Mouse (Mus musculus): ENCODE measurements at regions not wholly inside any gene's neighbourhood (a gene's known extent, or its start where the extent isn't known, plus 50 kb on each side); places are given as distances from the start of the nearest gene placed in this dataset.
"Not testable (repeated sequence)": the region's sequence is repeated elsewhere in the genome, so short reads cannot be mapped to it uniquely, and the experiment has no call there.

DNA sequence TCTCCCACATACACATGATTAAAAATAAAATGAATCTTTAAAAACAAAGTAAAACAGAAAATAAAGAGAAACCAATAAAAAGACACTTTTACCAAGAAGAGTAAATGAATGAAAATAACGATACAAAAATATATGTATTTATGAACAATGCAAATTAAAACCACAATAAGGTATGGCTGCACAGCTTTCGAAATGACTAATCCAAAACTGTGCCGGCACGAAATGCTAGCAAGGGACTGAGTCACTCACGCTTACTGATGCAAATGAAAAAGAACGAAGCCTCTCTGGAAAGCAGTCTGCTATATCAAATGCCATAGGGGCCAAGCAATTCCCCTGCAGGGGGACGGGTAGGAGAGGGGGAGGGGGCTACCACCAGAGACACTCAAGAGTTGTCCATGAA is 704.0 kb downstream of the 4930447A16Rik start:
- peak; percentile 75 for DNase-seq (ENCODE audit: low read depth)

DNA sequence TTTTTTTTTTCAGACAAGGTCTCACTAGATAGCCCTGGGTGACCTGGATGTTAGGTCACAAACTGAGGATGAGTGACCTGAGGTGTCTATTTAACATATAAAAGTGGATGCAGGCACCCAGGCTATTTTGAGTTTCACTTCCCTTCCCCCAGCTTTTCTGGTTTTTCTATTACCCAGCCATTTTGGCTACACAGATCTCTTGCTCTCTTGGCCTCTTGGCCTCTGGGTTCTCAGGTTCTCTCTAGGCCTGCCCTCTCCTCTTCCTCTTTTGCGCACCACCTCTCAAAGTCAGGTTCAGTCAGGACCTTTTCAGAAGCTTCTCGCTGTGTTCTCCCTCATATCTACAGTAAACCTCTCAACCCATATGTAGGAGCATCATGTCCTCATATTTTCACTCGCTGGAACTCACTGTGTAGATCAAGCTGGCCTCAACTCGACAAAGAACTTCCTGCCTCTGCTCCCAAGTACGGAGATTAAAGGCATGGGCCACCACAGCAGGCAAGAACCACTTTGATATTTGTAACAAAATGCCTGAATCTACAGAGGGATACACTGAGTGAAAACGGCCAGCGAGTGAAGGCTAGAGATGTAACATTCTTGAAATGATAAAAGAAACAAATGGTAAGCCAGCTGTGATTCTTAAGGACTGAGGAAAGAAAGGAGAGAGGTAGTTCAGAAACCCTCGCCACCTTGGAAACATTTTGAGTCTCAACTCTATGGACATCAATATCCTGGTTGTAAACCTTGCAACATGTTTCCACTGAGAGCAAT is 704.7 kb downstream of the 4930447A16Rik start:
- DNase-seq (ENCODE audit: low read depth): no peak

DNA sequence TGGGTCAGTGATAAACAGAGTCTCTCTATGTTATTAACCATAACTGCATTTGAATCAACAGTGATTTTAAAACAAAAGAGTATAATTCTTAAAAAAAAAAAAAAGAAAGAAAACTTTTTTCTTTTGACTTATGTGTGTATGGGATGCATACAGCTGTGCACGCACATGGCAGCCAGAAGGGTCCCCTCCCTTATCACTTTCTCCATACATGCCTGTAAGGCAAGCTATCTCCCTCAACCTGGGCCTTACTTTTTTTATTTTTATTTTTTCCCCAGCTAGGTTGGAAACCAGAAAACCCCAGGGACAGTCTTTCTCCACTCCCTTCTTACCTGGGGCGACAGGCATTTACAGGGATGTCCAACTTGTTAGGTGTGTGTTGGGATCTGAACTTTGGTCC is 705.3 kb downstream of the 4930447A16Rik start:
- DNase-seq (ENCODE audit: low read depth): no peak

DNA sequence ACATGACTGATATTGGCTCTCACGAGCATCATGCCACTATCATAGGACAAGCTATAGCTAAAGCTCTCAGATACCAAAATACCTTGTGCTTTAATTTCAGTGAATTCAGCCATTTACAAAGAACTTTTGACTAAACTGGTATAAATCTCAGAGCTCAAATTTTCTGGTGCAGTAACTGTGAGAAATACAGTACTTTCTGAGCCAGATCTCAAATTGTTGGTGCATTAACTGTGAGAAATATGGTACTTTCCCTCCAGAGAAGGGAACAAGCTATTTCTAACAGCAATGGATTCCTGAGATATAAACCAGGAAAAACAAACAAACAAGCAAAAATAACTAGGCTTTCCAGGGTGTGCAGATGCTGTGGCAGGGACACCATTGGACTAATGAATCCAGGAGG is 714.3 kb downstream of the 4930447A16Rik start:
- DNase-seq (ENCODE audit: low read depth): no peak

DNA sequence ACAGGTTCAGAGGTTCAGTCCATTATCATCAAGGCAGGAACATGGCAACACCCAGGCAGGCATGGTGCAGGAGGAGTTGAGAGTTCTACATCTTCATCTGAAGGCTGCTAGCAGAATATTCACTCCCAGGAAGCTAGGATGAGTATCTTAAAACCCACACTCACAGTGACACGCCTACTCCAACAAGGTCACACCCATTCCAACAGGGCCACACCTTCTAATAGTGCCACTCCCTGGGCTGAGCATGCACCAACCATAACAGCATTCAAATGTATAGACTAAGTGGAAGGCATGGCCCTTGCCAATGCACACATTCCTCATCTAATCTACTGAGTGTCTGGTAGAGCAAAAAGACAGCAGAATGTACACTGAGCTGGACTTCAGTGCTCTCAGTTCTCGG is 718.1 kb downstream of the 4930447A16Rik start:
- peak; percentile 29 for DNase-seq (ENCODE audit: low read depth)

DNA sequence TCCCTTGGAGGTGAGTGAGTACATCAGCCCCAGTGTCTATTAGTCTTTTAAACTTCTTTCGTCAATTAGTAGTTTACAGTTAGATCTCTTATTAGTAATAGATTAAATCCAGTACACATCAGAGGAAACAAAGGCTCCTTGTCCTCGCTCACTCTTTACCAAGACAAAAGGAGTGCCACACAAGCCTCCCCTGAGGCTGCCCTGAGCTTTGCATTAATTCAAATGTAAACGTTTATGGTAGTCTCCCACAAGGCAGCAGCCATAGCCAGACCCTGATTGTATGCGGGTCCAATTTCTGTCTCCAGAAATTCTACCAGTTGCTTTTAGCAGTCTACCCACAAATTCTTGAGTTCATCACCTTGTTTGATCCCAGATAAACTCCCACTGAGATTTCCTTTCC is 726.3 kb downstream of the 4930447A16Rik start:
- no peak for DNase-seq (ENCODE audit: low read depth)

DNA sequence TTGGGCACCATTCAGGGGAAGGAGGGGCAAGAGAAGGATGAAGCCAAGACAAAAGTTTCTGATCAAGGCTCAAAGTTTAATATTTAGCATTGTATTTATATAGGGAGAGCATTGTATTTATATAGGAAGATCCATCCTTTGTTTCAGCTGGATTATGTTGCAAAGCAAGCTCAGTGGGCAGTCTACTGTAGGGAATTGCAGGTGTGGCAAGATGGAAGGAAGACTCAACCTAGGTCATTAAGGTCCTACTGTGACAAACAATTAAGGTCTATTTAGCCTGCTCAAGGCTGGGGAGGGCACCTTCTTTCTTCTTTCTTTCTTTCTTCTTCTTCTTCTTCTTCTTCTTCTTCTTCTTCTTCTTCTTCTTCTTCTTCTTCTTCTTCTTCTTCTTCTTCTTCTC is 728.5 kb downstream of the 4930447A16Rik start:
- not testable (repeated sequence) for DNase-seq (ENCODE audit: low read depth)

DNA sequence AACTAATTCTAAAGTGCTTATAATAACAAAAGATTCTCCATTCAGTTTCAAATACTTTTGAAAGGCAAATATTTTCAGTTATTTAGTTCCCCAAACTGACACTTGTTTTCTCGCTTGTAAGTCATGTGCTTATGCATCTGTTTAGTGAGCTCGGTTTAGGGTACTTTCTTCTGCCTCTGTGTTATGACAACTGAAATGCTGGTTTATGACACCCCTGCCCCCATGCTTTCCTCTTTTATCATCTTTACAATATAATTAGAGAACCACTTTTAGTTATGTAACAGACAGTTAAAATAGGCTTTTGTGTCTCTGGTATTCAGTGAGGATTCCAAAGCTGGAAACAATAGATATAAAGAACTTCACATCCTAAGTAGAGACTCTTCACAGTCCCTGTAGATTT is 733.8 kb downstream of the 4930447A16Rik start:
- DNase-seq (ENCODE audit: low read depth): no peak

DNA sequence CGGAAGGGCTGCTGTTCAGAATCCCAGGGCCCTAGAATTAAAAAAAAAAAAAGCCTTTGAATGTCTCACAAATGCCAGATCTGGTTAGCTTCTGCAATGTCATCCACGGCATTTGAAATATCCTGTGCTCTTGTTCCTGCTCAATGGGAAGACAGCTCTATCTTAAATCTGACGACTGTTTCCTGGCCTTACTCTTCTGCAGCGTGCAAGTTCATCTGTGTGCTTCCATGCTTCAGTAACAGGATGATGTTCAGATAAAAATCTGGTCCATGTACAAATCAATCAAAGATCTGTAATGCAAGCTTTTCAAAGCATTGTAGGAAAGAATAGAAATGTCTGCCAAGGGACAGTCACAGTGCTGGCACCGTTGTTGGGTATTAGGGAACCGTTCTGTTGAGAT is 738.4 kb downstream of the 4930447A16Rik start:
- DNase-seq (ENCODE audit: low read depth): no peak

DNA sequence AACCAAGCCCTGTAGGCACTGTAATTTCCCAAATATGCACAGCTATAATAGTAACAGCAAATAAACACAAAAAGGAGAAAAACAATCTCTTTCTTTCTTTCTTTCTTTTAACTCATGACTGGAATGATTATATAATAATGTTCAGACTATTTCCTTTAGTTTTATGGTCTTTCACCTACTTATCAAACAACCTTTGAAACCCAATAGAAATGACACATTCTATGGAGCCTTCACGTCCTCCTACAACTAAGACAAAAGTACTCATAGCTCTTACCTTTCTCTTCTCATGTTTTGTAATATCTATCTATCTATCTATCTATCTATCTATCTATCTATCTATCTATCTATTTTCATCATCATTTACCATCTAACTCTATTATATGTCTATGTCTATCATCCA is 739.5 kb downstream of the 4930447A16Rik start:
- no peak for DNase-seq (ENCODE audit: low read depth)

DNA sequence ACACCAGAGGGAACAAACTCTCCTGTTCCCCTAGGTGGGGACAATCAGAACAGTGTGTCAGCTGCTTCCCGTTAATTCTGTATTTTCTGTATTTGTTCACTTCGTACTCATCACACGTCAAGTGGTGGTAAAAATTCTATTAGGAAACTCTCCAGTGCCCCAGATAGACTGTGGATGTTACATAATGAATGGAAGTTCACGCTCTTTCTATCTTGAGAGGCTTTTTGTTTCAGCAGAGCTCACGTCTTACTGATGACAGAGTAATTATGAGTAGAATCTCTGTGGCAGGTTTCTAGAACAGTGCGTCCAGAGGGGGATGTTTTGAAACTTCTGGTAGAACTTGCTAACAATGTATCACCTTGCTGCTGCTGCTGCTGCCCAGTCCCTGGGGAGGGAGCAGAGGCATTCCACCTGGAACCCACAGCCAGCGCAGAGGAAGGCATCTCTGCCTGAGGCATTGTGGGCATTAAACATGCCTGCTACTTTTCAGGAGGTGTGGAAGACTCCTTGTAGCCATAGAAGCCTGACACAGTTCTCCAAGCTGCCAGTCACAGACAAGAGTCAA is 740.6 kb downstream of the 4930447A16Rik start:
- DNase-seq (ENCODE audit: low read depth): no peak

DNA sequence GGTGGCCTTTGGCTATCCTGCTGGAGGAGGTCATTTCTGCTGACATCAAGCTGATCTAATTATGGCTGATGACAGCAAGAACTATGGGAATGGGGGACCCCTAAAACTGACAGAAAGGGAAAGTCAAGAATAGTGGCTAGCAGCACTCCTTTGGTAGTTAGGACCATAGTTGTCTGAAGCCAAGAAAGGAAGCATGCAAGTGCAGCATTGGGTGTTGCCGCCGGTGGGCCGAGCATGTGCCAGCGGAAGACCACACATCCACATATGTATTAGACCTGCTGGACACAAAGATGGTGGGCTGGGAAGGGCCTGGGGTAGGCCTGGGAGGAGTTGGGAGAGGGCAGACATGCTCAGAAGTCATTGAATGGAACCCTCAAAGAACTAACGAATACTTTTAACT is 741.1 kb downstream of the 4930447A16Rik start:
- DNase-seq (ENCODE audit: low read depth): no peak

DNA sequence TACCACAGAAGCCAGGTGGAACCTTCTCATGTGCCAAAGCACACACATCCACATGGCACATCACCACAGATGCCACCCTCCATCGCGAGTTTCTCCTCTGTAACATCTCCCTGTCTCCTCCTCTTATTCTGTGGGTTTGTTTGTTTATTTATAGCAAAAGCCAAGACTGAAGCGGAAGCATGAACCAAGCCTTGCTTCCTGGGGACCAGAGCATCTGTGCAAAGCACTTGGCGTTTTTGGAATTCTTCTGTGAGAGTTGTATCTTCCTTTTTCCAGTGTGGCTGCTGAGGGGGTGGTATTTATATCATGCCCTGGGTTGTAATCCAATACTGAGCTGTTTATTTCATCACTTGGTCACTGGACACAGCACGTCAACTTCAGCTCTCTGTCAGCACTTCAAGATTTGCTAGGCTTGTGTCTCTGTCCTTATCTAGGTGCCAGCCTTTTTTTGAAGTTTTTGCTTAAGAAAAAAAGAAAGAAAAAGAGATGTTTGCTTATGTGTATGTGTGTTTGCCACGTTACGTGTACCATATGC is 742.3 kb downstream of the 4930447A16Rik start:
- no peak for DNase-seq (ENCODE audit: low read depth)

DNA sequence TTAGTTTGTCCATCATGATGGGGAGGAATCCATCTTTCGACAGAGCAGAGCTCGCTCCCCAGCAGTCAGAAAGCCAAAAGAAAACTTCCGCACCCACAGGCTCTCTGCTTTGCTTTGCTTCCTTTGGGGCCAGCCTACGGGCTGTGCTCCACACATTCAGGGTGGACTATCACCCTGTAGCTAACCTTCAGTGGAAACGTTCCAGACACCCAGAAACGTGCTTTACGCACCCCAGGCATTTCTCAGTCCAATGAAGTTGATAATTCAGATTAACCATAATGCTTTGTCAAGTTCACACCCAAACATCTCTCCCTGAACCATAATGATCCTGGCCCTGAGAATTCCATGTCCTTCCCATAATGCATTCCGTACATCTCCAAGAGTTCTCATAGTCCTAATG is 743.8 kb downstream of the 4930447A16Rik start:
- no peak for DNase-seq (ENCODE audit: low read depth)
